Mouse (Mus musculus): ENCODE results near the gene 1600014C23Rik. TPM values are rescaled to one million over a fixed set of nuclear protein-coding genes. Genes with fewer than 3 reads are reported as not detected.

The 1600014C23Rik gene
- polyA plus RNA-seq, 1 experiment from 2014 or later, result not detected

- H3K27me3 ChIP-seq (ENCODE audit: control insufficient read depth, insufficient read depth, low read depth, low read length), result no peaks in the 10 kb centered on the region
- peaks cover 6% of the 10 kb centered on the region; the same call in 1 of the 2 replicates for H3K36me3 ChIP-seq (ENCODE audit: control insufficient read depth, insufficient read depth)
- H3K27ac ChIP-seq (ENCODE audit: low read length), result no peak overlapping the region
- no peak overlapping the region for H3K9ac ChIP-seq (ENCODE audit: low read depth, low read length)
- 26% methylated on average over 4 of the region's 4 CpGs for WGBS (ENCODE audit: insufficient replicate concordance)
- H3K4me3 ChIP-seq (ENCODE audit: low read depth, low read length), result no peak overlapping the region
- peak; percentile 55 for ATAC-seq (ENCODE audit: low read depth)
- H3K4me1 ChIP-seq (ENCODE audit: control insufficient read depth, low read depth, low read length), result peaks cover 29% of the 10 kb centered on the region
- H3K4me2 ChIP-seq (ENCODE audit: low read depth, low read length), result no peak overlapping the region
- no peaks in the 10 kb centered on the region for H3K9me3 ChIP-seq (replicated peaks; ENCODE audit: control insufficient read depth, low read length)
Observed at GRCm38 (mm10) chr17:45702254-45702653, 31.4 kb downstream of the 1600014C23Rik start.

GRCm38 (mm10) chr17:45701236-45701591 lies 32.4 kb downstream of the 1600014C23Rik start:
- WGBS (ENCODE audit: insufficient replicate concordance), result 67% methylated on average over 9 of the region's 9 CpGs
- Histone ChIP-seq H3K27ac (ENCODE audit: low read length) (no peak overlapping the region), H3K4me3 (ENCODE audit: low read depth, low read length) (no peak overlapping the region), H3K4me1 (ENCODE audit: control insufficient read depth, low read depth, low read length) (peaks cover 29% of the 10 kb centered on the region), H3K9ac (ENCODE audit: low read depth, low read length) (no peak overlapping the region), H3K36me3 (ENCODE audit: control insufficient read depth, insufficient read depth) (peaks cover 10% of the 10 kb centered on the region; the same call in 1 of the 2 replicates), H3K27me3 (ENCODE audit: control insufficient read depth, insufficient read depth, low read depth, low read length) (no peaks in the 10 kb centered on the region), H3K9me3 (replicated peaks; ENCODE audit: control insufficient read depth, low read length) (no peaks in the 10 kb centered on the region), H3K4me2 (ENCODE audit: low read depth, low read length) (no peak overlapping the region)
- no peak for ATAC-seq (ENCODE audit: low read depth)

GRCm38 (mm10) chr17:45700496-45701235 lies 33.0 kb downstream of the 1600014C23Rik start:
- Histone ChIP-seq H3K27ac (ENCODE audit: low read length) (no peak overlapping the region), H3K4me2 (ENCODE audit: low read depth, low read length) (no peak overlapping the region), H3K9ac (ENCODE audit: low read depth, low read length) (no peak overlapping the region), H3K4me3 (ENCODE audit: low read depth, low read length) (no peak overlapping the region), H3K4me1 (ENCODE audit: control insufficient read depth, low read depth, low read length) (peaks cover 32% of the 10 kb centered on the region), H3K9me3 (replicated peaks; ENCODE audit: control insufficient read depth, low read length) (no peaks in the 10 kb centered on the region), H3K27me3 (ENCODE audit: control insufficient read depth, insufficient read depth, low read depth, low read length) (no peaks in the 10 kb centered on the region), H3K36me3 (ENCODE audit: control insufficient read depth, insufficient read depth) (peaks cover 10% of the 10 kb centered on the region; the same call in 1 of the 2 replicates)
- peak; percentile 22; the same call in 1 of the 2 replicates for ATAC-seq (ENCODE audit: low read depth)
- WGBS (ENCODE audit: insufficient replicate concordance), result 72% methylated on average over 9 of the region's 16 CpGs

- Histone ChIP-seq H3K4me2 (ENCODE audit: low read depth, low read length) (no peak overlapping the region), H3K4me3 (ENCODE audit: low read depth, low read length) (no peak overlapping the region), H3K9me3 (replicated peaks; ENCODE audit: control insufficient read depth, low read length) (no peaks in the 10 kb centered on the region), H3K9ac (ENCODE audit: low read depth, low read length) (no peak overlapping the region), H3K4me1 (ENCODE audit: control insufficient read depth, low read depth, low read length) (peaks cover 44% of the 10 kb centered on the region), H3K27me3 (ENCODE audit: control insufficient read depth, insufficient read depth, low read depth, low read length) (no peaks in the 10 kb centered on the region), H3K27ac (ENCODE audit: low read length) (no peak overlapping the region), H3K36me3 (ENCODE audit: control insufficient read depth, insufficient read depth) (peaks cover 10% of the 10 kb centered on the region; the same call in 1 of the 2 replicates)
- ATAC-seq (ENCODE audit: low read depth), result no peak
- 85% methylated on average over 3 of the region's 3 CpGs for WGBS (ENCODE audit: insufficient replicate concordance)
Observed at GRCm38 (mm10) chr17:45699039-45699740, 34.5 kb downstream of the 1600014C23Rik start.

- Histone ChIP-seq H3K9me3 (replicated peaks; ENCODE audit: control insufficient read depth, low read length) (no peaks in the 10 kb centered on the region), H3K9ac (ENCODE audit: low read depth, low read length) (no peak overlapping the region), H3K36me3 (ENCODE audit: control insufficient read depth, insufficient read depth) (peaks cover 10% of the 10 kb centered on the region; the same call in 1 of the 2 replicates), H3K4me3 (ENCODE audit: low read depth, low read length) (no peak overlapping the region), H3K4me2 (ENCODE audit: low read depth, low read length) (no peak overlapping the region), H3K27me3 (ENCODE audit: control insufficient read depth, insufficient read depth, low read depth, low read length) (no peaks in the 10 kb centered on the region), H3K27ac (ENCODE audit: low read length) (no peak overlapping the region), H3K4me1 (ENCODE audit: control insufficient read depth, low read depth, low read length) (peaks cover 46% of the 10 kb centered on the region)
- WGBS (ENCODE audit: insufficient replicate concordance), result 84% methylated on average over 6 of the region's 6 CpGs
- no peak for ATAC-seq (ENCODE audit: low read depth)
Observed at GRCm38 (mm10) chr17:45698368-45698767, 35.3 kb downstream of the 1600014C23Rik start.

GRCm38 (mm10) chr17:45696981-45697380 lies 36.7 kb downstream of the 1600014C23Rik start:
- no peak for ATAC-seq (ENCODE audit: low read depth)
- Histone ChIP-seq H3K9me3 (replicated peaks; ENCODE audit: control insufficient read depth, low read length) (no peaks in the 10 kb centered on the region), H3K4me2 (ENCODE audit: low read depth, low read length) (no peak overlapping the region), H3K27me3 (ENCODE audit: control insufficient read depth, insufficient read depth, low read depth, low read length) (no peaks in the 10 kb centered on the region), H3K4me1 (ENCODE audit: control insufficient read depth, low read depth, low read length) (peaks cover 46% of the 10 kb centered on the region), H3K4me3 (ENCODE audit: low read depth, low read length) (no peak overlapping the region), H3K36me3 (ENCODE audit: control insufficient read depth, insufficient read depth) (peaks cover 10% of the 10 kb centered on the region; the same call in 1 of the 2 replicates), H3K9ac (ENCODE audit: low read depth, low read length) (no peak overlapping the region), H3K27ac (ENCODE audit: low read length) (no peak overlapping the region)
- 85% methylated on average over 9 of the region's 9 CpGs for whole genome bisulfite sequencing (ENCODE audit: insufficient replicate concordance)

- WGBS (ENCODE audit: insufficient replicate concordance), result 31% methylated on average over 23 of the region's 23 CpGs
- no peak overlapping the region for H3K9ac ChIP-seq (ENCODE audit: low read depth, low read length)
- peak; percentile 65 for ATAC-seq (ENCODE audit: low read depth)
- H3K4me1 ChIP-seq (ENCODE audit: control insufficient read depth, low read depth, low read length), result peaks cover 36% of the 10 kb centered on the region
- 0 out of 2 replicates have a peak overlapping the region, but pooled peaks have one; percentile 3 for H3K4me2 ChIP-seq (ENCODE audit: low read depth, low read length)
- H3K27ac ChIP-seq (ENCODE audit: low read length), result 0 out of 2 replicates have a peak overlapping the region, but pooled peaks have one; percentile 28
- H3K9me3 ChIP-seq (replicated peaks; ENCODE audit: control insufficient read depth, low read length), result no peaks in the 10 kb centered on the region
- H3K4me3 ChIP-seq (ENCODE audit: low read depth, low read length), result no peak overlapping the region
- no peaks in the 10 kb centered on the region for H3K27me3 ChIP-seq (ENCODE audit: control insufficient read depth, insufficient read depth, low read depth, low read length)
- H3K36me3 ChIP-seq (ENCODE audit: control insufficient read depth, insufficient read depth), result peaks cover 10% of the 10 kb centered on the region; the same call in 1 of the 2 replicates
Observed at GRCm38 (mm10) chr17:45695227-45696120, 38.2 kb downstream of the 1600014C23Rik start.

GRCm38 (mm10) chr17:45693812-45694565 lies 39.7 kb downstream of the 1600014C23Rik start:
- H3K4me1 ChIP-seq (ENCODE audit: control insufficient read depth, low read depth, low read length), result peaks cover 30% of the 10 kb centered on the region

More at GRCm38 (mm10) chr17:45693812-45694565, 39.7 kb downstream of the 1600014C23Rik start:
- no peaks in the 10 kb centered on the region for H3K9me3 ChIP-seq (replicated peaks; ENCODE audit: control insufficient read depth, low read length)
- 75% methylated on average over 18 of the region's 18 CpGs for WGBS (ENCODE audit: insufficient replicate concordance)
- no peaks in the 10 kb centered on the region for H3K27me3 ChIP-seq (ENCODE audit: control insufficient read depth, insufficient read depth, low read depth, low read length)
- H3K27ac ChIP-seq (ENCODE audit: low read length), result no peak overlapping the region
- no peak overlapping the region for H3K4me2 ChIP-seq (ENCODE audit: low read depth, low read length)
- no peak overlapping the region for H3K4me3 ChIP-seq (ENCODE audit: low read depth, low read length)
- H3K36me3 ChIP-seq (ENCODE audit: control insufficient read depth, insufficient read depth), result peaks cover 10% of the 10 kb centered on the region; the same call in 1 of the 2 replicates
- ATAC-seq (ENCODE audit: low read depth), result no peak
- no peak overlapping the region for H3K9ac ChIP-seq (ENCODE audit: low read depth, low read length)

Data from liver, embryonic 16.5 days (tissue).